Mouse (Mus musculus) embryo, embryonic 10.5 days (tissue): ENCODE measurements around the gene Pdgfra.
A peak's percentile ranks its signal among the peaks of the same experiment; 100 is the strongest.

Experiments used
- DNase-seq: peaks from one replicate; pipeline ENCODE4 v3.0.0-alpha.2; 2015; ENCODE audit warnings: low spot score

The Pdgfra gene

GRCm38 (mm10) chr5:75155741-75156553 is 3.9 kb downstream of the Pdgfra start:
- peak; percentile 89 for DNase-seq

- peak; percentile 70 for DNase-seq
These were observed 4.5 kb downstream of the Pdgfra start for GRCm38 (mm10) chr5:75156554-75157036.

- peak; percentile 93 for DNase-seq
These were observed 4.9 kb downstream of the Pdgfra start for GRCm38 (mm10) chr5:75157038-75157437.

DNA sequence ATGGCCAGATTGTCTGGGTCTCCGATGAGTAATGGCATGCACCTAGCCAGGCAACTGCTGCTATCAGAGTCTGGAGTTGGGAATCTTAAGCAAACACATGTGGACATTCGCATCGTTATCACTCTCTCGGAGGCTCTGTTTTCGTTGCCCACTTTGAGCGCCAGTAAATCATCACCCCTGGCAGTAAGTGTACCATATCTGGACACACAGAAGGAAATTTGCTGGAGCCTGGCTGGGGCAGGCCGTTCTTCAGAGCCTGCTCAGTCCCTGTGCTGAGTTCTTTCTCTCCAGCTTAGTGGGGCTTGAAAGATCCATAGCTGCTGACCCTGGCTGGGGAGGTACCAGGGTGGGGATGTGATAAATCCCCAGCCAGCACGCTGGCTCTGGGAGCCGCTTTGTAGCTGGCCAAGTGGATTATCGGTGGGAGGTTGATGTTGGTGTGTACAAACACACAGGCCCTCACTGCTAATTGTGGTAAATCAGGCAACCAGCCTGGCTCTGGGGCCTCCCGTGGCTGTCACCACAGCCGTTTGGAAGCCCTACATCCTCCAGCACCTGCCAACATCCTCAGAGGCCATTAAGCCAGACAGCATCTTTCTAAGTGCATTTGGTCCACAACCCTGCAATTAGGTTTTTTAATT is 8.6 kb downstream of the Pdgfra start:
- DNase-seq = no peak

DNA sequence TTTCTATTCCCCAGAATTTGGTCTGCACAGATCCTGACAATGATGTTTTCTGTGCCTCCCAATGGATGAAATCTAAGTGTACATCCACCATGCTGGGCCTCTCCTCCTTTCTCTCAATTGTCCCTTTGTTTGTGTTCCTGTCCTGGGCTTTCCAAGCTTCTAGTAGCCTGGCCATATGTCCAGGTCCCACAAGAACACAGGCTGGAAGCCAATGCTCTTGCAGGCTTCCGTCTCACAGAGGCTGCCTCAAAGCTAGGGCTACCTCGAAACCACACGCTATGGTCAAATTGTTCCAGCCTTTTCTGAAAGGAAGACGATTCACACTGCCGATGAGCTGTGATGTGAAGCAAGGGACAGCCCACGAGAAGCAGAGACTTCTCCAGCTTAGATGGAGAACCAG is 9.5 kb downstream of the Pdgfra start:
- no peak for DNase-seq

DNA sequence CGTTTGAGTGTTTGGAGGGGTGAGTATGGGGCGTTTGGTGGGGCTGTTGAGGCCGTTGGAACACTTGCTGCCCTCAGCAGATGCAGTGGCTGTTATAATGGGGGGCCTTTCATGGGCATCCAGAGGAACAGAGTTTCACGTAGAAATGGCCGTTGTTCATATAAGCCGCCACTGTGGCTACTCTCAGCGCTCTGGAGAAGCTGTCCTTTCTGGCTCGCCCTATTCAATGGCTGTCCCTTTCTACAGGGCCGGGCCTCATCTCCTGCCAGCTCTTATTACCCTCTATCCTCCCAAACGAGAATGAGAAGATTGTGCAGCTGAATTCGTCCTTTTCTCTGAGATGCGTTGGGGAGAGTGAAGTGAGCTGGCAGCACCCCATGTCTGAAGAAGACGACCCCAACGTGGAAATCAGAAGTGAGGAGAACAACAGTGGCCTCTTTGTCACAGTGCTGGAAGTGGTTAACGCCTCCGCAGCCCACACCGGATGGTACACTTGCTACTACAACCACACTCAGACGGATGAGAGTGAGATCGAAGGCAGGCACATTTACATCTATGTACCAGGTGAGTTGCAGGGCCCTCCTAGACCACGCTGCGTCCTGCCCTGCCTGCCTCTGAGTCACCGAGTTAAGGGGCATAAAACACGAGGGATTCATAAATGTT is 11.3 kb downstream of the Pdgfra start:
- DNase-seq = no peak

- peak; percentile 57 for DNase-seq
These were observed 12.6 kb downstream of the Pdgfra start for GRCm38 (mm10) chr5:75164688-75165087.

DNA sequence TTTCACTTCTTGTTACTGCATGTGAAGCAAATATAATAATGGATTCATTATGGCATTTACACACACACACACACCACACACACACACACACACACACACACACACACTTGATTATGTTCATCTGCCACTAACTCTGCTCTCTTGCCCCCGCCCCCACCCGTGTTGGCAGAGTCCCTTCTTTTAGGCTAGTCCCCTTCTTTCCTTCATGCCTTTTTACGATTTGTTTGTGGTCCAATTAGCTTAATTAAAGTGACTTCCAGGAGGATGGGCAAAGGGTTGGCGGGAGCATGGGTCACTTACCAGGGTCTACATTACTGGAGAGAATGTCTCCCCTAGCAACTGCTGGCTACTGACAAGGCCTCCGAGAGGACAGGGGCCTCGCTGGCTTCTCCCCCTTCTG is 17.7 kb downstream of the Pdgfra start:
- no peak for DNase-seq

- no peak for DNase-seq
These were observed 19.8 kb downstream of the Pdgfra start for GRCm38 (mm10) chr5:75171859-75172258.

- no peak for DNase-seq
These were observed 27.2 kb downstream of the Pdgfra start for GRCm38 (mm10) chr5:75179249-75179648.

- no peak for DNase-seq
These were observed 27.7 kb downstream of the Pdgfra start for GRCm38 (mm10) chr5:75179726-75180290.

DNA sequence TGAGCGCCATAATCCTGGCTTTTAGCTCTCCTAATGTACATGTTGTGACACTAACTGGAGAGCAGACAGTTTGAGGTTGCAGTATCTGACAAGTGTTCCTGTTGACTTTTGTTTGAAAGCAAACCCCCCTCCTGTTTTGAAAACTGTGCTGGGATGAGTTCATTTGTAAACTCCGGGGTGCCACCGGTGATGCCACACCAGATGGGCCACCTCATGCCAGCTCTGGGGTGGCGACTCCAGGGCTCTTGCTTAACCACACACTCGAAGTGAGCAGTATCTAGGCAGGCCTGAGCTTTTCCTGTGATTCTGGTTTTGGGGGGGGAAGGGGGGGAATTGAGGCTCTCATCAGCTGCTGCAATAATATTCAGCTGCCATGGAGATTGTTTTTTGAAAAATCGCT is 31.6 kb downstream of the Pdgfra start:
- DNase-seq = no peak

DNA sequence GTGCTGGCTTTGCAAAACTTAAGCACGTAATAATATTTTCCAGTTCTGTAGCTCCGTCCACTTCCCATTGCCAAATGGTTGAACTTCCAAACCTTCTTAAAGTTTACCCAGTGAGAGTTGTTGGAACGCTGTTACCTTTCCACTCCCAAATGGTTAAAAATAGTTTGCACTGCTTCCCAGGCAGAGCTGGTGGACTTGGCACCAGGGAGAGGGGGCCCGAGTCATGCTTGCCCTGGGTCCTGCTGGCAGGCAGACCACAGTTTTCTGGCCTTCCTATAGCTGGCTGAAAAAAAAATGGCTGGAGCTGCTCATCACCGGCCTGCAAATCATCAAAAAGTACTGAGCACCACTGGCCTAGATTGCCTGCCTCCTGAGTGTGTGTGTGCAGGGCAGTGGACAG is 32.0 kb downstream of the Pdgfra start:
- DNase-seq = no peak

DNA sequence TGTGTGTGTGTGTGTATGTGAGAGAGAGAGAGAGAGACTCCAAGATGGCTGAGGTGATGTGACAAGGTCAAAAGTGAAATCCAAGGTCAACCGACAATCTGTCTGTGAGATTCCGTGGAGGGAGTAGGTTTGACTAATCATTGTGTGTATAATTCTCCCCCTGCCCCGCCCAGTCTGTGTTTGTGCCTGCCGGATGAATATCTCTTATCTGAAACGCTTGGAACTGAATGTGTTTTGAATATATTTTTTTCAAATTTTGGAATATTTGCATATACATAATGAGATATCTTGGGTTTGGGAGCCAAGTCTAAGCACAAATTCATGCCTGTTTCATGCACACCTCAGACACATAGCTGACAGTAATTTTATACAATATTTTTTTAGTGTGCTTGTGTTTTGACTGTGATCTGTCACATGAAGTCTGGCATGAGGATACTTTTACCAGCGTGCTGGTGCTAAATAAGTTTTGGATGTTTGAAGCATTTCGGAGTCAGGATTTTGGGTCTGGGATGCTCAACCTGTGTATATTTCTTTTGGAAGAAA is 32.7 kb downstream of the Pdgfra start:
- DNase-seq = no peak

DNA sequence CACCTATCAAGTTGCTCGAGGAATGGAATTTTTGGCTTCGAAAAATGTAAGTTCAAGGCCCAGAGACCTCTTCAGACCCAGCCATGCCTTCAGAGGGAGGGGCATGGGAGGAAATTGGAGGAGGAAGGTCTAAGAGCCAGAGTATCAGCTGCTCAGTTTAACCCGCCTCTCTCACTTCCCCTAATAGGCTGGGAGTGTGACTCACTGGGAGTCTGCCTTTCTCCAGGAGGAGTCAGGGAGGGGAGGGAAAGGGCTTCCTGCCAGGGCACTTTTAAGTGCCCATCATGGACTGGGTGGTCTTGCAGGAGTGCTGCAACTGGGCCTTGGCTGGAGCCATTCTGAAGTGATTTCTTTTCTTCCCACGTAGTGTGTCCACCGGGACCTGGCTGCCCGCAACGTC is 33.5 kb downstream of the Pdgfra start:
- DNase-seq = no peak

DNA sequence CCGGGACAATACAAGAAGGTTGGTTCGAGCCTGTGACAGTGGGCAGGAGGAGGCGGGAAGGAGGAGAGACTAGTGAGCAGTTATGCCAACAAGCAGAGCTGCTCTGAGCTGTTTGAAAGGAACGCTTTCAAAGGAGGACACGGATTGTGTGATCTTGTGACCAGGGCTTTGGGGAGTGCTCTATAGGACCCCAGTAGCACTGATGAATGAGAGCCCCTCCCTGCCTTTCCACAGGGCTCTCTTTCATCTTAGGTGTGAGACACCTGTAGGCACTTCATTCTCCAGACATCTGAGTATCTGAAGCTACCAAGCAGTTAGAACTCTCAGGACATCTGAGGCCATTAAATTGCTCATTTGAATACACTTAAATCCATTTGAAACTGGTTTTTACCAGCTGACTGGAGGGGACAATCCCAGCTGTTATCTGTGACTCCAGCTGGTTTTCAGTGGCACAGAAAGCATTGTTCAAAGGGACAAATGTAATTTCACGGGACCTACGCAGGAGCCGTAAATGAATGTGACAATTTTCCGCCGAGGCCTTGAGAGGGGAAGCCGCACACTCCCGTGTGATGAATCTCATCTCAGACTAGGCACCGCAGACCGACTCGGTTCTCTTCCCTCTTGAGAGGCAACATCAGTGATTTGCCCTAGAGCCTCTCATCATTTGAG is 37.4 kb downstream of the Pdgfra start:
- peak; percentile 22 for DNase-seq

GRCm38 (mm10) chr5:75193107-75193506 is 41.0 kb downstream of the Pdgfra start:
- no peak for DNase-seq

- no peak for DNase-seq
These were observed 46.3 kb downstream of the Pdgfra start for GRCm38 (mm10) chr5:75198413-75198812.

DNA sequence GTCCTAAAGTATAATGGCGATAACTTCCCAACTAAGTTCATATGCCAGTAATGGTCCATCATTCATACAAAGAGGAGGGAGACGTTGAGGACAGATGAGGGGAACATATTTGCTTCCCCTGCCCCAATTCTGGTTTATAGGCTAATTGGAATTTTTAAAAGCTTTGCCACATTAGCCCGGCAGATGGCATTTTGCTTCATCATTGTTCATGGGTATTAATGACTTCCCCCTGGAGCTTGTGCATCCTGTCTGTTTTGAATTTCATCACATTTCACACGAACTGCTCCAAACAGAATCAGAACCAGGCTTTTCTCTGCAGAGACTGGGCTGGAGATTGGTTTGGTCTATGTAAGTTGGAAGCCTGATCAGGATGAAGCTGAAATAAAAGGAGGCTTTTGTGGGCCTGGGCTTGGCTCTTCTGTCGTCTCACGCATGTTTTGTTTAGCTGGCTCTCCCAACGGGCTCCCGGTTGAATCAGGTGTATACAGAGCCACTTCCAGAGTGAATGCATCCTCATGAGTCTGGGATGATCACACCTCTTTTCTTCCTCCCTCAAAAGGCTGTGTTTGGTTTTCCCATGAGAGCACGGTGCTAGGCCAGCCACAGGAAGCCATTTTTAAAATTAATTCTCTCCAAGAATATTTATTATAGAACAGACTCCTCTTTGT is 47.7 kb downstream of the Pdgfra start:
- DNase-seq = no peak

- DNase-seq = no peak
These were observed 48.3 kb downstream of the Pdgfra start for GRCm38 (mm10) chr5:75200366-75200724.

DNA sequence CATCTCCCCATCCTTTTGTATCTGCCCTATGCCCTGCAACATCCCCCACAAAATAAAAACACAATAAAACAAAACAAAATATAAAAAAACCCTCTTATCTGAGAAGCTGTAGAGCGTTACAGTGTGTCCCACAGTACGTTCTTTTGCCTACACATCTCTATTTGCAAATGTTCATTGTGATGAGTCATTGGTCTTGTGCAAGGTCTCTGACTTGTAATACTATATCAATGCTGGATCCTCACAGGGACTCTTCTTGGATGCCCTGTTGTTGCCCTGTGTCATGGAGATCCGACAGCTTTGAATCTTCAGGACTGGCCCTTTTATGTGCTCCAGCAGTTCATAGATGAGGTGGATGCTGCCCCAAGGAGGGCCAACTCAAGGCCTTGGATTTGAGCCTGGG is 55.8 kb downstream of the Pdgfra start:
- no peak for DNase-seq
